Mouse (Mus musculus) embryonic facial prominence, embryonic 15.5 days (tissue): Measurements from ENCODE around the gene Serpinb6a. TPM values are rescaled to one million over a fixed set of nuclear protein-coding genes. Genes with fewer than 3 reads are reported as not detected.

Experiments used
- ATAC-seq: fragments of 200-750 bp; cut with Nextera tagmentation; 2 replicates; pipeline ENCODE4 v1.8.0; 2017; ENCODE audit warnings: low read depth, moderate TSS enrichment; ENCODE audit not compliant: insufficient number of reproducible peaks, low FRiP score, low TSS enrichment
- H3K27ac ChIP-seq: fragments of 300-500 bp; sonication (generic); replicated peaks from 2 replicates; pipeline ENCODE4 v1.5.1; 2015; ENCODE audit warnings: mild to moderate bottlenecking, inconsistent platforms
- H3K27me3 ChIP-seq: fragments of 300-500 bp; sonication (generic); 2 replicates; pipeline ENCODE4 v1.6.1; 2015; ENCODE audit warnings: inconsistent platforms
- H3K36me3 ChIP-seq: fragments of 300-500 bp; sonication (generic); 2 replicates; pipeline ENCODE4 v1.6.1; 2015; ENCODE audit warnings: mild to moderate bottlenecking, inconsistent platforms
- H3K4me1 ChIP-seq: fragments of 300-500 bp; sonication (generic); 2 replicates; pipeline ENCODE4 v1.6.1; 2015; ENCODE audit warnings: inconsistent platforms
- H3K4me2 ChIP-seq: fragments of 300-500 bp; sonication (generic); replicated peaks from 2 replicates; pipeline ENCODE4 v1.6.1; 2015; ENCODE audit warnings: mild to moderate bottlenecking, inconsistent platforms
- H3K4me3 ChIP-seq: fragments of 300-500 bp; sonication (generic); replicated peaks from 2 replicates; pipeline ENCODE4 v1.5.1; 2015; ENCODE audit warnings: mild to moderate bottlenecking, inconsistent platforms
- H3K9ac ChIP-seq: fragments of 300-500 bp; sonication (generic); 2 replicates; pipeline ENCODE4 v1.6.1; 2015; ENCODE audit warnings: inconsistent platforms
- H3K9me3 ChIP-seq: fragments of 300-500 bp; sonication (generic); replicated peaks from 2 replicates; pipeline ENCODE4 v1.6.1; 2016; ENCODE audit warnings: inconsistent platforms
- WGBS: fragments of 180-500 bp; shearing (Covaris S2); methylation state at CpG from one replicate; pipeline ENCODE4 v1.1.7; 2015; 5-methylcytosine and 5-hydroxymethylcytosine counted together
- polyA plus RNA-seq: library from polyadenylated mRNA; unstranded; fragments of >200 nt; fragmentation: Nextera tagmentation; extraction: Ambion mirVana; gene quantifications from 2 replicates; pipeline ENCODE4 v1.2.1, GENCODE M21; 2015

Serpinb6a gene
- 69.0 and 74.4 TPM in 2 replicates for polyA plus RNA-seq

GRCm38 (mm10) chr13:34002058-34003006, at the start of gene Serpinb6a, which contains the start of gene Ripk1:
Gene Serpinb6a (minus strand): TSS chr13:34002794.
Gene Ripk1 (plus strand): TSS chr13:34002363.
- H3K27ac ChIP-seq: peak within 1 kb of the TSS; percentile 88
- H3K27me3 ChIP-seq: no peaks in the 10 kb centered on the region
- peak within 1 kb of the TSS; percentile 87 for H3K9ac ChIP-seq
- peak within 1 kb of the TSS; percentile 78 for H3K4me2 ChIP-seq
- ATAC-seq: peak; percentile 99
- peak within 1 kb of the TSS; percentile 99 for H3K4me3 ChIP-seq
- WGBS: under 1% methylated on average over 92 of the region's 92 CpGs
- no peaks in the 10 kb centered on the region for H3K9me3 ChIP-seq
- H3K4me1 ChIP-seq: peaks cover 9% of the 10 kb centered on the region; the same call in 1 of the 2 replicates
- H3K36me3 ChIP-seq: 0 out of 2 replicates have a peak, but pooled peaks cover 2% of the 10 kb centered on the region

DNA sequence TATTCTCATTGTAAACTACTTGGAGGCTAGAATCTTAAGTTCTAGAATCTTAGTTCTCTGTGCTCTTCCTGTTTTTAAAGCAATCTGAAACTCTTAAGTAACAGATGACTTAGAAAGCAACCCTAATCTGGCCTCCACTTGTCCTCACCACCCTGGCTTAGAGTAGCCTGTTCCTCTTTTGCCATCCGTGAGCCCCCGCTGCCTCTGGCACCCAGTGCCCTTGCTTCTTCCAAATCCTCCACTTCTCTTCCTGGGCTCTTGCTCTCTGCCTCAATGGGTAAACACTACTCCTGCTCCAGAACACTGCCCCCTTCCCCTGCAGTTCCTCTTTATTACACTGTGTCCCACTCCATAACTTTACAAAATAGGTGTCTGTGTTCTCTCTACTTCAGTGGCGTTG, 49.1 kb upstream of the Serpinb6a start:
- Histone ChIP-seq H3K9me3 (no peaks in the 10 kb centered on the region), H3K9ac (no peak overlapping the region), H3K36me3 (peaks cover 54% of the 10 kb centered on the region), H3K4me3 (no peak overlapping the region), H3K4me1 (0 out of 2 replicates have a peak, but pooled peaks cover 1% of the 10 kb centered on the region), H3K27me3 (no peaks in the 10 kb centered on the region), H3K27ac (no peak overlapping the region), H3K4me2 (no peak overlapping the region)
- no peak for ATAC-seq
- WGBS: 97% methylated on average over 3 of the region's 3 CpGs

DNA sequence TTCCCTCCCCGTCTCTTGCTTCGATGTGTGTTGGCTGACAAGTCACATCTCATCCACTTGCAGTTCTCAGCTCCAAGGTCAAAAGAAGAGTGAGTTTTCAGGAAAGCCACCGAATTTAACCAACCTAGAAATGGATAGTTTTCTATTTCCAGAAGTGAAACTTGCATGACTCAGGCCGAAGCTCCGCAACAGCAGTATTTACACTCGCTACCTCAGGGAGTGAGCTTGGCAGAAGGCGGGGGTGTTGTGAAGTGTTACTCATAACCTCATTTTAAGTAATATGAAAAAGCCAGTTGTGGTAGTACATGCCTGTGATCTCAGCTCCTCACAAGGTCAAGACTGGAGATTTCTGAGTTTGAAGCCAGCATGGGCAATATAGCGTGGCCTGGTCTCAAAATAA, 47.9 kb upstream of the Serpinb6a start:
- Histone ChIP-seq H3K36me3 (peaks cover 47% of the 10 kb centered on the region), H3K9me3 (no peaks in the 10 kb centered on the region), H3K4me3 (no peak overlapping the region), H3K4me2 (no peak overlapping the region), H3K27me3 (no peaks in the 10 kb centered on the region), H3K9ac (no peak overlapping the region), H3K27ac (no peak overlapping the region), H3K4me1 (0 out of 2 replicates have a peak, but pooled peaks cover 3% of the 10 kb centered on the region)
- 93% methylated on average over 8 of the region's 8 CpGs for WGBS
- ATAC-seq: no peak

- 87% methylated on average over 3 of the region's 3 CpGs for WGBS
- Histone ChIP-seq H3K4me1 (0 out of 2 replicates have a peak, but pooled peaks cover 3% of the 10 kb centered on the region), H3K9ac (no peak overlapping the region), H3K27me3 (no peaks in the 10 kb centered on the region), H3K9me3 (no peaks in the 10 kb centered on the region), H3K36me3 (peaks cover 46% of the 10 kb centered on the region), H3K27ac (no peak overlapping the region), H3K4me2 (no peak overlapping the region), H3K4me3 (no peak overlapping the region)
- no peak for ATAC-seq
Measured at GRCm38 (mm10) chr13:34047526-34047925, 44.9 kb upstream of the Serpinb6a start.

DNA sequence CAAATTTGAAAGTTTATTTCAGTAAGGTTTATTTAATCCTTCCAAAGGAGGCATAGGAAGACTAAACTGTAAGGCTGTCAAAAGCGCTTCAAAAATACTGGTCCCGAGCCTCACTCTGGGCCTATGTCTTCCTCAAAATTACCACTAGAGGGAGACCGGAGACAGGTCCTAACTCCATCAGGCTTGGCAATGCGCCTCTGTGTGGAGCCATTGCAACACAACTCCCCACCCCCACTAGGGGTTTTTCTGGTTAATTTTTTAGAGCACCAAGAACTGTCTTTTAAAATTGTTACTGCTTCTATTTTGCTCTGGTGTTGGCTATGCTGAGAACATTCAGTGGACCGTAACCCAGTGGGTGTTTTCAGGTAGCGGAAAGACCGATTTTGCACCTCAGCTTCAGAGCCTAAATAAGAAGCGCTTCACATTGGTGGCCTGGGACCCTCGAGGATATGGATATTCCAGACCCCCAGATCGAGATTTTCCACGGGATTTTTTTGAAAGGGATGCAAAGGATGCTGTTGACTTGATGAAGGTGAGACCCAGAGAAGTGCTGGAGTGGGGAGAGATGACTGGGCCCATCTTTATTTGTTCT, 43.9 kb upstream of the Serpinb6a start:
- Histone ChIP-seq H3K4me3 (no peak overlapping the region), H3K36me3 (peaks cover 41% of the 10 kb centered on the region), H3K27ac (no peak overlapping the region), H3K4me2 (no peak overlapping the region), H3K9me3 (no peaks in the 10 kb centered on the region), H3K4me1 (0 out of 2 replicates have a peak, but pooled peaks cover 3% of the 10 kb centered on the region), H3K27me3 (no peaks in the 10 kb centered on the region), H3K9ac (no peak overlapping the region)
- ATAC-seq: peak; percentile 74
- WGBS: 39% methylated on average over 11 of the region's 11 CpGs

DNA sequence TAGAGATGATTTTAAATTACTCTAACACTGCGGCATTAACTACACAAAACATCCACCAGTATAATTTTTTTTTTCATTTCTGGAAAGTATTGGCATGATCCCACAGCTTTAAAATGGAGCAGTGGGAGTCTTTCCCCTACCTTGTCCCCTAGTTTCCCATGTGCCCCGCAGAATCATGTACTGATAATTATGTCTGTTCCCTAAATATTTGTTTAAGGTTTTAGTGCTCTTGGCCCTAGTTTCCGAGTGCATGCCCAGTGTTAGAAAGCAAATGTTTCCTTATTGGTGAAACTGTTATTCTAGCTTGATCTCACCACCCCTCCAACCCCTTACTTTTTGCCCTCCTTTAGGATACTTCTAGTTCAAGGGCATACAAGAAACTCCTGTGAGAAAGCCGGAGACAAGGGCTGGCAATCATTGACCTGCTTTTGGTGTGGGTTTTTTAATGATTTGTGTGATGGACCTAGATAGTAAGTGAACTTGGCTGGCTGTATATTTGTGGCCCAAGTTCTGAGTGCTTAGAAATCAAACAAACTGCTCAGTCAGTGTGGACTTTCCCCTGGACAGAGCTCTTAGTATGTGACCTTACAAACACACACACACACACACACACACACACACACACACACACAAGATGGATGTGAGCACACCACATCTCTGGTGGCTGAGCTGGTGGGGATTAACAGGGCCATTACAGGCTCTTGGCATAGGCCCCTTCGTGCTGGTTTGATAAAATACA, 43.1 kb upstream of the Serpinb6a start:
- Histone ChIP-seq H3K4me3 (no peak overlapping the region), H3K36me3 (peaks cover 41% of the 10 kb centered on the region), H3K9ac (no peak overlapping the region), H3K4me1 (0 out of 2 replicates have a peak, but pooled peaks cover 3% of the 10 kb centered on the region), H3K27me3 (no peaks in the 10 kb centered on the region), H3K4me2 (no peak overlapping the region), H3K9me3 (no peaks in the 10 kb centered on the region), H3K27ac (no peak overlapping the region)
- no peak for ATAC-seq
- 60% methylated on average over 5 of the region's 5 CpGs for WGBS

GRCm38 (mm10) chr13:34043716-34044393, 41.3 kb upstream of the Serpinb6a start:
- no peaks in the 10 kb centered on the region for H3K27me3 ChIP-seq
- no peak overlapping the region for H3K9ac ChIP-seq
- peaks cover 23% of the 10 kb centered on the region for H3K36me3 ChIP-seq
- H3K4me3 ChIP-seq: no peak overlapping the region
- H3K4me2 ChIP-seq: no peak overlapping the region
- 69% methylated on average over 7 of the region's 7 CpGs for WGBS
- peaks cover 6% of the 10 kb centered on the region for H3K4me1 ChIP-seq
- H3K27ac ChIP-seq: no peak overlapping the region
- H3K9me3 ChIP-seq: no peaks in the 10 kb centered on the region
- no peak for ATAC-seq

- ATAC-seq: no peak
- WGBS: 84% methylated on average over 3 of the region's 3 CpGs
- H3K9ac ChIP-seq: no peak overlapping the region
Measured at GRCm38 (mm10) chr13:34040091-34040490, 37.5 kb upstream of the Serpinb6a start.

DNA sequence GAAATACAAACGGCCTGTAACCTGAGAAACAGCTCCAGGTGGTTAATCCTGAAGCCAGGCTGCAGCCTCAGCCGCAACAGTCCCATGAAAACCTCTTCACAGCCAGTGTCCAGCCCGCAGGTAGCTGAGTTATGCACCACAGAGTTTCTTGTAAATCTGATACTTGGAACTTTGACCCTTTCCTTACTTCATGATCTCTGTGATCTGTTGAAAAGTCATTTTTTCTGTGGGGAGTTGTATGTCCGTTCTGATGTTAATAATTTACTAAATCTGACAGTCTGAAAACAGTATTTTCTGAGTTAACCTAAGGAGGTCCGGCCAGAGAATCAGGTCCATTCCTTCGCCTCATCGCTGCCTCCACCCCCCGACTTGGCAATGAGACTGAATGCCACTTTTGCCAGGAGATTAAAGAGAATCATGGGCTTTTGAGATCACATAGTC, 36.3 kb upstream of the Serpinb6a start:
- Histone ChIP-seq H3K4me1 (peaks cover 12% of the 10 kb centered on the region), H3K4me2 (peak overlapping the region; percentile 65), H3K27me3 (no peaks in the 10 kb centered on the region), H3K36me3 (peaks cover 2% of the 10 kb centered on the region), H3K4me3 (peak overlapping the region; percentile 62), H3K9me3 (no peaks in the 10 kb centered on the region), H3K9ac (no peak overlapping the region), H3K27ac (no peak overlapping the region)
- WGBS: 27% methylated on average over 8 of the region's 8 CpGs
- ATAC-seq: no peak

More at GRCm38 (mm10) chr13:34040091-34040490, 37.5 kb upstream of the Serpinb6a start:
- Histone ChIP-seq H3K36me3 (0 out of 2 replicates have a peak, but pooled peaks cover 6% of the 10 kb centered on the region), H3K4me2 (no peak overlapping the region), H3K4me3 (no peak overlapping the region), H3K4me1 (peaks cover 12% of the 10 kb centered on the region), H3K9me3 (no peaks in the 10 kb centered on the region), H3K27ac (no peak overlapping the region), H3K27me3 (no peaks in the 10 kb centered on the region)

- Histone ChIP-seq H3K27ac (peak overlapping the region; percentile 78), H3K4me2 (peak overlapping the region; percentile 65), H3K9me3 (no peaks in the 10 kb centered on the region), H3K27me3 (no peaks in the 10 kb centered on the region), H3K36me3 (peaks cover 11% of the 10 kb centered on the region), H3K4me1 (peaks cover 12% of the 10 kb centered on the region), H3K4me3 (peak overlapping the region; percentile 62), H3K9ac (peak overlapping the region; percentile 70)
- whole genome bisulfite sequencing: 30% methylated on average over 5 of the region's 5 CpGs
- ATAC-seq: no peak
Measured at GRCm38 (mm10) chr13:34038056-34038432, 35.5 kb upstream of the Serpinb6a start.
